Mouse (Mus musculus) olfactory bulb, adult 2 months (tissue): ENCODE results near the gene Slc44a5.

Source experiments
- CTCF ChIP-seq: fragments of 200-500 bp; IDR thresholded peaks from 2 replicates; pipeline ENCODE4 v1.5.1; 2012; ENCODE audit warnings: low read depth, mild to moderate bottlenecking, low read length, moderate library complexity; ENCODE audit not compliant: insufficient read depth
- POLR2A ChIP-seq: fragments of 200-500 bp; IDR thresholded peaks from 2 replicates; pipeline ENCODE4 v1.6.1; 2012; ENCODE audit warnings: mild to moderate bottlenecking, low read depth, low read length, moderate library complexity; ENCODE audit not compliant: insufficient read depth

GRCm38 (mm10) chr3:154142618-154143017, 169.4 kb downstream of the Slc44a5 start:
- no peak for TF ChIP-seq CTCF
- TF ChIP-seq POLR2A, result no peak
